Mouse (Mus musculus) CH12.LX (cell line): Measurements from ENCODE around the gene Ncan. TPM values are rescaled to one million over a fixed set of nuclear protein-coding genes. Genes with fewer than 3 reads are reported as not detected.
A peak's percentile ranks its signal among the peaks of the same experiment; 100 is the strongest.

ENCODE experiments used
- DNase-seq: peaks from one replicate; pipeline ENCODE4 v3.0.0-alpha.2; 2013; ENCODE audit errors: extremely low read depth
- H3K27ac ChIP-seq: 2 replicates; pipeline ENCODE4 v1.5.1; 2012; ENCODE audit warnings: low read depth, mild to moderate bottlenecking, control low read depth, moderate library complexity; ENCODE audit not compliant: insufficient read depth
- H3K27me3 ChIP-seq: replicated peaks from 2 replicates; pipeline ENCODE3; 2012; ENCODE audit warnings: inconsistent platforms
- H3K36me3 ChIP-seq, 2 experiments: replicated peaks in 1 of 2; 2 replicates each; pipeline versions ENCODE3 to v1.6.1; 2012; ENCODE audit warnings: inconsistent platforms in 1 of 2, low read length in 1 of 2, mild to moderate bottlenecking in 1 of 2, mixed read lengths in 1 of 2, moderate library complexity in 1 of 2; ENCODE audit not compliant: control insufficient read depth in 1 of 2, insufficient read depth in 1 of 2
- H3K4me1 ChIP-seq, 2 experiments: 2 replicates each; pipeline ENCODE4 v1.6.1; 2012; ENCODE audit warnings: inconsistent platforms in 1 of 2, moderate library complexity in 1 of 2; ENCODE audit not compliant: insufficient read depth in 2 of 2, control insufficient read depth in 1 of 2
- H3K4me2 ChIP-seq: 2 replicates; pipeline ENCODE4 v1.6.1; 2012; ENCODE audit warnings: low read depth, mild to moderate bottlenecking, control low read depth; ENCODE audit not compliant: poor library complexity, insufficient read depth, severe bottlenecking
- H3K4me3 ChIP-seq, 3 experiments: fragments of 150-350 bp in 1 of 3; sonication (generic) in 1 of 3; replicated peaks in 1 of 3; 2 replicates each; pipeline versions ENCODE3 to v1.5.1; 2011 to 2012; ENCODE audit warnings: low read depth in 2 of 3, low read length in 2 of 3, mild to moderate bottlenecking in 2 of 3, moderate library complexity in 2 of 3, control low read depth in 1 of 3, improper control_type of control experiment in 1 of 3, inconsistent platforms in 1 of 3, mixed read lengths in 1 of 3; ENCODE audit not compliant: poor library complexity in 1 of 3
- H3K79me2 ChIP-seq: replicated peaks from 2 replicates; pipeline ENCODE4 v1.6.1; 2012; ENCODE audit warnings: mild to moderate bottlenecking, moderate library complexity; ENCODE audit not compliant: control insufficient read depth, poor library complexity, insufficient read depth, severe bottlenecking; ENCODE audit errors: extremely low read depth
- H3K9ac ChIP-seq: 2 replicates; pipeline ENCODE4 v1.6.1; 2012; ENCODE audit warnings: low read depth, mild to moderate bottlenecking, control low read depth, moderate library complexity; ENCODE audit not compliant: insufficient read depth
- H3K9me3 ChIP-seq: replicated peaks from 2 replicates; pipeline ENCODE3; 2012; ENCODE audit warnings: low read length, inconsistent platforms, mixed read lengths
- BHLHE40 ChIP-seq: IDR thresholded peaks from 2 replicates; pipeline ENCODE4 v1.6.1; 2011; ENCODE audit warnings: mild to moderate bottlenecking, low read depth, low read length, improper control_type of control experiment
- CHD1 ChIP-seq: IDR thresholded peaks from 2 replicates; pipeline ENCODE4 v1.6.1; 2012; ENCODE audit warnings: low read depth, low read length, improper control_type of control experiment, inconsistent platforms
- CHD2 ChIP-seq: IDR thresholded peaks from 2 replicates; pipeline ENCODE4 v1.6.1; 2011; ENCODE audit warnings: low read length, improper control_type of control experiment
- CTCF ChIP-seq, 2 experiments: IDR thresholded peaks in 1 of 2; conservative IDR thresholded peaks in 1 of 2; 2 replicates each; pipeline ENCODE4 v1.5.1; 2011 to 2012; ENCODE audit warnings: low read depth in 2 of 2, low read length in 2 of 2, improper control_type of control experiment in 1 of 2, inconsistent platforms in 1 of 2, mild to moderate bottlenecking in 1 of 2, moderate library complexity in 1 of 2
- E2F4 ChIP-seq: IDR thresholded peaks from 2 replicates; pipeline ENCODE4 v1.6.1; 2011; ENCODE audit warnings: low read depth, low read length, improper control_type of control experiment; ENCODE audit not compliant: insufficient replicate concordance
- ELF1 ChIP-seq: IDR thresholded peaks from 2 replicates; pipeline ENCODE4 v1.6.1; 2014; ENCODE audit warnings: low read depth, mild to moderate bottlenecking, inconsistent platforms, low read length, improper control_type of control experiment
- EP300 ChIP-seq: IDR thresholded peaks from 2 replicates; pipeline ENCODE4 v1.6.1; 2011; ENCODE audit warnings: low read length, improper control_type of control experiment
- ETS1 ChIP-seq: conservative IDR thresholded peaks from 2 replicates; pipeline ENCODE4 v1.6.1; 2012; ENCODE audit warnings: low read depth, mild to moderate bottlenecking, inconsistent platforms, low read length, improper control_type of control experiment, moderate library complexity
- GABPA ChIP-seq: IDR thresholded peaks from 2 replicates; pipeline ENCODE4 v1.6.1; 2012; ENCODE audit warnings: low read depth, low read length, improper control_type of control experiment, inconsistent platforms; ENCODE audit not compliant: insufficient replicate concordance
- HCFC1 ChIP-seq: IDR thresholded peaks from 2 replicates; pipeline ENCODE4 v1.6.1; 2012; ENCODE audit warnings: low read depth, mild to moderate bottlenecking, inconsistent platforms, low read length, improper control_type of control experiment
- IRF4 ChIP-seq: IDR thresholded peaks from 2 replicates; pipeline ENCODE4 v1.6.1; 2014; ENCODE audit warnings: low read depth, mild to moderate bottlenecking, inconsistent platforms, low read length, improper control_type of control experiment
- JUN ChIP-seq: IDR thresholded peaks from 2 replicates; pipeline ENCODE4 v1.6.1; 2011; ENCODE audit warnings: low read depth, mild to moderate bottlenecking, low read length, improper control_type of control experiment, moderate library complexity; ENCODE audit not compliant: insufficient read depth
- JUND ChIP-seq: conservative IDR thresholded peaks from 2 replicates; pipeline ENCODE4 v1.6.1; 2011; ENCODE audit warnings: low read depth, low read length, improper control_type of control experiment
- KAT2A ChIP-seq: IDR thresholded peaks from 2 replicates; pipeline ENCODE4 v1.6.1; 2012; ENCODE audit warnings: low read length, improper control_type of control experiment, inconsistent platforms; ENCODE audit not compliant: insufficient replicate concordance
- MAFK ChIP-seq: IDR thresholded peaks from 2 replicates; pipeline ENCODE4 v1.6.1; 2011; ENCODE audit warnings: low read length, improper control_type of control experiment; ENCODE audit not compliant: insufficient replicate concordance
- MAX ChIP-seq: IDR thresholded peaks from 2 replicates; pipeline ENCODE4 v1.6.1; 2011; ENCODE audit warnings: low read length, improper control_type of control experiment
- MAZ ChIP-seq: IDR thresholded peaks from 2 replicates; pipeline ENCODE4 v1.6.1; 2012; ENCODE audit warnings: low read depth, mild to moderate bottlenecking, inconsistent platforms, low read length, improper control_type of control experiment, moderate library complexity
- MEF2A ChIP-seq: IDR thresholded peaks from 2 replicates; pipeline ENCODE4 v1.6.1; 2014; ENCODE audit warnings: low read depth, mild to moderate bottlenecking, inconsistent platforms, low read length, improper control_type of control experiment, borderline replicate concordance
- MXI1 ChIP-seq: IDR thresholded peaks from 2 replicates; pipeline ENCODE4 v1.6.1; 2011; ENCODE audit warnings: mild to moderate bottlenecking, low read depth, low read length, improper control_type of control experiment
- MYC ChIP-seq: IDR thresholded peaks from 2 replicates; pipeline ENCODE4 v1.6.1; 2011; ENCODE audit warnings: low read depth, mild to moderate bottlenecking, improper control_type of control experiment, low read length
- NELFE ChIP-seq: IDR thresholded peaks from 2 replicates; pipeline ENCODE4 v1.6.1; 2011; ENCODE audit warnings: low read depth, low read length, improper control_type of control experiment
- NRF1 ChIP-seq: IDR thresholded peaks from 2 replicates; pipeline ENCODE4 v1.6.1; 2014; ENCODE audit warnings: low read depth, mild to moderate bottlenecking, inconsistent platforms, low read length, improper control_type of control experiment, moderate library complexity
- PAX5 ChIP-seq: IDR thresholded peaks from 2 replicates; pipeline ENCODE4 v1.6.1; 2012; ENCODE audit warnings: low read length, inconsistent platforms, mixed read lengths
- POLR2A ChIP-seq: IDR thresholded peaks from 2 replicates; pipeline ENCODE4 v1.6.1; 2011; ENCODE audit warnings: low read depth, mild to moderate bottlenecking, improper control_type of control experiment, low read length
- POLR2AphosphoS2 ChIP-seq: IDR thresholded peaks from 2 replicates; pipeline ENCODE4 v1.6.1; 2011; ENCODE audit warnings: low read depth, low read length, improper control_type of control experiment
- RAD21 ChIP-seq: IDR thresholded peaks from 2 replicates; pipeline ENCODE4 v1.6.1; 2011; ENCODE audit warnings: low read depth, mild to moderate bottlenecking, low read length, improper control_type of control experiment, moderate library complexity
- RCOR1 ChIP-seq: conservative IDR thresholded peaks from 2 replicates; pipeline ENCODE4 v1.6.1; 2012; ENCODE audit warnings: low read depth, mild to moderate bottlenecking, inconsistent platforms, low read length, improper control_type of control experiment
- SIN3A ChIP-seq: IDR thresholded peaks from 2 replicates; pipeline ENCODE4 v1.6.1; 2012; ENCODE audit warnings: low read length, improper control_type of control experiment, inconsistent platforms
- SMC3 ChIP-seq: IDR thresholded peaks from 2 replicates; pipeline ENCODE4 v1.6.1; 2011; ENCODE audit warnings: low read depth, low read length, improper control_type of control experiment
- TBP ChIP-seq: conservative IDR thresholded peaks from 2 replicates; pipeline ENCODE4 v1.6.1; 2011; ENCODE audit warnings: low read depth, low read length, improper control_type of control experiment
- TCF12 ChIP-seq: IDR thresholded peaks from 2 replicates; pipeline ENCODE4 v1.6.1; 2014; ENCODE audit warnings: low read depth, mild to moderate bottlenecking, inconsistent platforms, low read length, improper control_type of control experiment
- UBTF ChIP-seq: IDR thresholded peaks from 2 replicates; pipeline ENCODE4 v1.6.1; 2012; ENCODE audit warnings: low read depth, mild to moderate bottlenecking, inconsistent platforms, low read length, improper control_type of control experiment, moderate library complexity
- USF1 ChIP-seq: IDR thresholded peaks from 2 replicates; pipeline ENCODE4 v1.6.1; 2014; ENCODE audit warnings: low read depth, mild to moderate bottlenecking, inconsistent platforms, low read length, improper control_type of control experiment
- USF2 ChIP-seq: conservative IDR thresholded peaks from 2 replicates; pipeline ENCODE4 v1.6.1; 2011; ENCODE audit warnings: low read depth, low read length, improper control_type of control experiment
- ZC3H11A ChIP-seq: IDR thresholded peaks from 2 replicates; pipeline ENCODE4 v1.6.1; 2012; ENCODE audit warnings: low read depth, mild to moderate bottlenecking, inconsistent platforms, low read length, improper control_type of control experiment
- ZKSCAN1 ChIP-seq: IDR thresholded peaks from 2 replicates; pipeline ENCODE4 v1.6.1; 2012; ENCODE audit warnings: low read depth, inconsistent platforms, low read length, improper control_type of control experiment, borderline replicate concordance
- ZMIZ1 ChIP-seq: IDR thresholded peaks from 2 replicates; pipeline ENCODE4 v1.6.1; 2012; ENCODE audit warnings: low read depth, mild to moderate bottlenecking, inconsistent platforms, low read length, improper control_type of control experiment
- ZNF384 ChIP-seq: IDR thresholded peaks from 2 replicates; pipeline ENCODE4 v1.6.1; 2012; ENCODE audit warnings: low read depth, low read length, improper control_type of control experiment, inconsistent platforms
- dilution Hi-C: fragments of 300-500 bp; cut with MboI; formaldehyde crosslinking; loops from 2 replicates; pipeline ENCODE4 v1.14.3; 2020; ENCODE audit warnings: low sequenced_read_pairs; ENCODE audit not compliant: extremely low pct_unique_long_range_greater_than_20kb, extremely low pct_ligation_motif_present
- in situ Hi-C: fragments of 300-500 bp; cut with MboI; formaldehyde crosslinking; loops from 3 replicates; pipeline ENCODE4 v1.14.3; 2019; ENCODE audit warnings: low sequenced_read_pairs, low pct_ligation_motif_present, low pct_unique_long_range_greater_than_20kb, mixed read lengths
- polyA plus RNA-seq: library from polyadenylated mRNA; unstranded; fragments of >175 nt; gene quantifications from 2 replicates; pipeline ENCODE4 v1.2.1, GENCODE M21; 2012; ENCODE audit warnings: low read depth; ENCODE audit not compliant: insufficient read length
- total RNA-seq, 2 experiments: library from RNA; depleted of rRNA; stranded (reverse); fragments of 300-350 nt in 1 of 2; fragments of >200 nt in 1 of 2; gene quantifications; 2 replicates each; pipeline ENCODE4 v1.2.3; 2012 to 2014

Gene Ncan
- total and polyA plus RNA-seq, 3 experiments: 2.1 to 6.0 (median 3.9) TPM

DNA sequence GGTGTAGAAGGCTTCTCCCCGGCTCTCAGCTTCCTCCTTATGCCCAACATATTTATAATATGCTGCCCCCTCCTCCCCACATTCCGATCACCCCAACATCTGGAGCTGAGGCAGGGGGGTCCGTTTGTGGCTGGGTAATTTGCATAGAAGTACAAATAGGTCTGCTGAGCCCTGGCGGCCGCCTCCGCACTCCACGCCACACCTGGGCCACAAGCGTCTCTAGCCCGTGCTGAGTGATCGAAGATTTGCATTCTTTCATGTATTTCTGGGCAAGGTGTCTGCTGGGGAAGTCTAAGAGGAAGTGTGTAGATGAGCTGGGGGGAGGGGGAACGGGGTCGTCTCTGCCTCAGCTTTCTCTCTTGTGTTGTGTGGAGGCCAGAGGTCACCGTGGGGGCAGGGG lies 39.3 kb upstream of the Ncan start:
- Histone ChIP-seq H3K36me3 (peaks cover 54 to 71% of the 10 kb centered on the region in 2 experiments), H3K9ac (peak overlapping the region; percentile 38), H3K79me2 (peaks cover 68% of the 10 kb centered on the region), H3K4me1 (peaks cover 43 to 78% of the 10 kb centered on the region in 2 experiments), H3K27ac (peak overlapping the region; percentile 98), H3K4me2 (peak overlapping the region; percentile 93), H3K27me3 (no peaks in the 10 kb centered on the region), H3K4me3 (peak overlapping the region in 1 of 3 experiments; percentile 10), H3K9me3 (no peaks in the 10 kb centered on the region)
- TF ChIP-seq CHD1 (no peak), BHLHE40 (peak; percentile 99), ZMIZ1 (no peak), E2F4 (no peak), ZNF384 (no peak; the same call in 1 of the 2 replicates), CHD2 (peak; percentile 95), MAX (peak; percentile 48; the same call in 1 of the 2 replicates), ZKSCAN1 (no peak), JUND (no peak), MAZ (peak; percentile 93), ELF1 (peak; percentile 64; the same call in 1 of the 2 replicates), IRF4 (peak; percentile 88), NRF1 (peak; percentile 46; the same call in 1 of the 2 replicates), USF1 (no peak), MXI1 (peak; percentile 17; the same call in 1 of the 2 replicates), KAT2A (no peak), RAD21 (no peak; the same call in 1 of the 2 replicates), GABPA (no peak), TCF12 (peak; percentile 99), POLR2AphosphoS2 (peak; percentile 92), POLR2A (peak; percentile 45; the same call in 1 of the 2 replicates), HCFC1 (peak; percentile 46), EP300 (peak; percentile 91), TBP (peak; percentile 41; the same call in 1 of the 2 replicates), NELFE (peak; percentile 56; the same call in 1 of the 2 replicates), SIN3A (peak; percentile 89), MEF2A (peak; percentile 95), ETS1 (peak; percentile 97), MAFK (peak; percentile 73; the same call in 1 of the 2 replicates), PAX5 (no peak), RCOR1 (peak; percentile 93), JUN (no peak), MYC (peak; percentile 49; the same call in 1 of the 2 replicates), ZC3H11A (no peak), SMC3 (peak; percentile 15; the same call in 1 of the 2 replicates), UBTF (no peak), CTCF (conservative IDR thresholded peaks at IDR 0.05 in 1 of 2, IDR thresholded peaks at IDR 0.05 in 1 of 2; ENCODE audit: low read depth in 2 of 2, low read length in 2 of 2) (no peak), USF2 (no peak)
- dilution Hi-C loops (no loop called here), in situ Hi-C loops (no loop called here)
- DNase-seq: peak; percentile 92
